Mouse (Mus musculus): ENCODE measurements around the gene Ubxn10.

Ubxn10 gene

GRCm38 (mm10) chr4:138701111-138701510 is 35.9 kb downstream of the Ubxn10 start:
- no peak for DNase-seq (ENCODE audit: low spot score in 2 of 2)

GRCm38 (mm10) chr4:138700184-138700982 is 36.6 kb downstream of the Ubxn10 start:
- DNase-seq (ENCODE audit: low spot score in 2 of 2), result peak in 1 of 2 experiments; percentile 55

- DNase-seq (ENCODE audit: low spot score in 2 of 2), result no peak
Measured at GRCm38 (mm10) chr4:138698296-138698695, 38.7 kb downstream of the Ubxn10 start.

- DNase-seq (ENCODE audit: low spot score in 2 of 2), result no peak
Measured at GRCm38 (mm10) chr4:138697166-138697860, 39.7 kb downstream of the Ubxn10 start.

GRCm38 (mm10) chr4:138696720-138697119 is 40.2 kb downstream of the Ubxn10 start:
- no peak for DNase-seq (ENCODE audit: low spot score in 2 of 2)

- no peak for DNase-seq (ENCODE audit: low spot score in 2 of 2)
Measured at GRCm38 (mm10) chr4:138693043-138693692, 43.8 kb downstream of the Ubxn10 start.

- DNase-seq (ENCODE audit: low spot score in 2 of 2), result peak; percentile 46 to 56
Measured at GRCm38 (mm10) chr4:138691443-138692181, 45.4 kb downstream of the Ubxn10 start.

- no peak for DNase-seq (ENCODE audit: low spot score in 2 of 2)
Measured at GRCm38 (mm10) chr4:138690561-138690960, 46.4 kb downstream of the Ubxn10 start.

GRCm38 (mm10) chr4:138689094-138689512 is 47.9 kb downstream of the Ubxn10 start:
- DNase-seq (ENCODE audit: low spot score in 2 of 2), result no peak

GRCm38 (mm10) chr4:138685813-138686212 is 51.2 kb downstream of the Ubxn10 start:
- peak; percentile 24 to 33 for DNase-seq (ENCODE audit: low spot score in 2 of 2)

GRCm38 (mm10) chr4:138682760-138683159 is 54.2 kb downstream of the Ubxn10 start:
- DNase-seq (ENCODE audit: low spot score in 2 of 2), result no peak

GRCm38 (mm10) chr4:138680124-138680523 is 56.8 kb downstream of the Ubxn10 start:
- no peak for DNase-seq (ENCODE audit: low spot score in 2 of 2)

- DNase-seq (ENCODE audit: low spot score in 2 of 2), result peak; percentile 55 to 63
Measured at GRCm38 (mm10) chr4:138677579-138677978, 59.4 kb downstream of the Ubxn10 start.

- no peak for DNase-seq (ENCODE audit: low spot score in 2 of 2)
Measured at GRCm38 (mm10) chr4:138676480-138676879, 60.5 kb downstream of the Ubxn10 start.

GRCm38 (mm10) chr4:138672160-138672559 is 64.8 kb downstream of the Ubxn10 start:
- DNase-seq (ENCODE audit: low spot score in 2 of 2), result no peak

- no peak for DNase-seq (ENCODE audit: low spot score in 2 of 2)
Measured at GRCm38 (mm10) chr4:138670093-138670889, 66.7 kb downstream of the Ubxn10 start.

GRCm38 (mm10) chr4:138666521-138666920 is 70.4 kb downstream of the Ubxn10 start:
- DNase-seq (ENCODE audit: low spot score in 2 of 2), result no peak

- peak in 1 of 2 experiments; percentile 27 for DNase-seq (ENCODE audit: low spot score in 2 of 2)
Measured at GRCm38 (mm10) chr4:138659936-138660602, 76.9 kb downstream of the Ubxn10 start.

All from frontal cortex, postnatal 14 days (tissue).